Mouse (Mus musculus): ENCODE measurements around the gene Trim3.

- no peak for TF ChIP-seq POLR2A (IDR thresholded peaks at IDR 0.05; ENCODE audit: control insufficient read depth, low read depth, low read length)
- no peak for TF ChIP-seq CTCF (IDR thresholded peaks at IDR 0.05; ENCODE audit: control insufficient read depth, insufficient read depth, insufficient replicate concordance, low read depth, low read length)
Observed at GRCm38 (mm10) chr7:105581959-105582358, 51.4 kb downstream of the Trim3 start.
